Mouse (Mus musculus) lung, adult 2 months (tissue): ENCODE results near the gene Rbfox3. TPM values are rescaled to one million over a fixed set of nuclear protein-coding genes. Genes with fewer than 3 reads are reported as not detected.

ENCODE experiments used
- DNase-seq: peaks from one replicate; pipeline ENCODE4 v3.0.0; 2022
- H3K4me1 ChIP-seq: fragments of 200-500 bp; 2 replicates; pipeline ENCODE4 v1.6.1; 2011; ENCODE audit warnings: low read length; ENCODE audit not compliant: control insufficient read depth, insufficient read depth
- H3K4me3 ChIP-seq: fragments of 200-500 bp; replicated peaks from 2 replicates; pipeline ENCODE3; 2011; ENCODE audit warnings: low read depth, mild to moderate bottlenecking, control low read depth, low read length; ENCODE audit errors: extremely low read depth
- CTCF ChIP-seq: fragments of 200-500 bp; IDR thresholded peaks from 2 replicates; pipeline ENCODE4 v1.5.1; 2011; ENCODE audit warnings: mild to moderate bottlenecking, low read length, control low read depth; ENCODE audit not compliant: insufficient read depth
- POLR2A ChIP-seq: fragments of 200-500 bp; IDR thresholded peaks from 2 replicates; pipeline ENCODE4 v1.6.1; 2011; ENCODE audit warnings: low read depth, mild to moderate bottlenecking, control low read depth, low read length, borderline replicate concordance; ENCODE audit errors: extremely low read depth
- WGBS: fragments of 180-500 bp; shearing (Covaris S2); methylation state at CpG from one replicate; pipeline ENCODE4 v1.1.7; 2018; 5-methylcytosine and 5-hydroxymethylcytosine counted together
- polyA plus RNA-seq: library from polyadenylated mRNA; depleted of rRNA; stranded (reverse); fragments of >200 nt; gene quantifications from 2 replicates; pipeline ENCODE4 v1.2.3, GENCODE M21; 2012; rRNA removed

Gene Rbfox3
- polyA plus RNA-seq: 1.3 and 1.9 TPM in 2 replicates

DNA sequence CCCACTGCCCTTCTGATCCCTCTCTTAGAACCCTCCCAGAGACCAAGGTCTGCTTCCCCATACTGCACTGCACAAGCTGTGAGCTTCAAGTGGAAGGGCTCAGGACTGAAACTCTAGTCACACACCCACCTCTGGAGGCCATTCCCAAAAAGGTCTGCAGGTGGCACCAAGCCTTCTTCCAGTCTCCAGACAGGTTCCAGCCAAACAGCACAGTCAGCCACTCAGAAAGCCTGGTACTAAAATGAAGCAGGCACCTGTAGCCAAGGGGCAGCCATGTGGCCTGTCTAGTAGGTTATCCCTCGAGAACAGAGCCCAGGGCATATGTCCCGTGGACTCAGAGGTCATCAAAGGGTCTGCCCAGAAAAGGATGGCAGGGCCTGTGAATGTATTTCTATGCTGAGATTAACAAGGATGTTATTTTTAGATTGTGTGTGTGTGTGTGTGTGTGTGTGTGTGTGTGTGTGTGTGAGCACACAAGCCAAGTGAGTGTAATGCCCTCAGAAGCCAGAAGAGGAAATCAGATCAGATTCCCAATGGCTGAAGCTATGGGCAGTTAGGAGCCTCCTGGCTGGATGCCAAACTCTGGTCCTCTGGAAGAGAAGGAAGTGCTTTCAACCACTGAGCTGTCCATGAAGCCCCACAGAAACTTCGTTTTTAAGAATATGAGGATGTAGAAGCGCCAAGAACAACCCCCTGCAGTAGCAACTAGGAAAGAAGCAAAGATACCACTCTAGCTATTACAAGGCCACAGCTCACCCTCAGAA, at the start of gene Rbfox3:
Gene Rbfox3 (minus strand): TSS at position 291 of the 764 bp plus-strand sequence.
- no peak for DNase-seq
- 39% methylated on average over 4 of the region's 4 CpGs for WGBS
- Histone ChIP-seq H3K4me1 (no peaks in the 10 kb centered on the region), H3K4me3 (no peak within 1 kb of the TSS)
- TF ChIP-seq CTCF (no peak), POLR2A (no peak)

DNA sequence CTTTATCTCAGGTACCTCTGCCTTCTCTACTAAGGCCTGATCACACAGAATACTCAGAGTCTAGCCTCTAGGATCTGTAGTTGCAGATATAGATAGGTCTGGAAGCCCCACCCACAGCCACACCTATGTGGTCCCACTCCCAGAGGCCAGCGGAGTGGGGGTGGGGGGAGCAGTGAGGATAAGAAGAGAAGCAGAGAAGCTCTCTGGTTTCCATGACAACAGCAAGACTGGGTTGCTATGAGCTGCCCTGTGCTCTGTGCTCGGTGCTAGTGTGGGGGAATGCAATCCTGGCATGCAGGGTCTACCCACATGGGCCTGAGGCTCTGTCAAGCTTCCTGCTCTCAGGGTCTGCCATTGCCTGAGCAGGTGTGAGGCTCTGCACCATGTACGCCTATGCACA, 49.3 kb upstream of the Rbfox3 start:
- Histone ChIP-seq H3K4me1 (no peaks in the 10 kb centered on the region), H3K4me3 (no peak overlapping the region)
- no peak for TF ChIP-seq CTCF
- TF ChIP-seq POLR2A: no peak
- 55% methylated on average over 3 of the region's 3 CpGs for WGBS
- DNase-seq: no peak

DNA sequence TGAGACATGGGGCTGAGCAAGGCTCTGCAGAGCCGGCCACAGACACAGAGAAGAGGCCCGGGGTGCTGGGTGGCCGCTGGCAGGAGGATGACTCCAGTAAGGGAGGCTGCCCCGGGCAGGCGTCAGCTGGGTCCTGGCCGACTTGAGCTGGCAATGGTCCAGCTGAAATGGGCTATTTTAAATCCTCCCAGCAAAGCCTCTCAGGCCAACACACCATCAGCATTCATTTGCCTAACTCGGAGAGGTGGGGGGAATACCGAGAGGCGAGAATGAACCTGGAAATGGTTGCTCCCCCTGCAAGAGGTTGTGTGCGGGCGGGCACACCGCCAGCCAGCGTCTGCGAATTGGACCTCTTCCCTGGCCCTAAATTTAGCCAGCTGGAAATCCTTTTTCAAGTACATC, 45.7 kb upstream of the Rbfox3 start:
- no peak for DNase-seq

DNA sequence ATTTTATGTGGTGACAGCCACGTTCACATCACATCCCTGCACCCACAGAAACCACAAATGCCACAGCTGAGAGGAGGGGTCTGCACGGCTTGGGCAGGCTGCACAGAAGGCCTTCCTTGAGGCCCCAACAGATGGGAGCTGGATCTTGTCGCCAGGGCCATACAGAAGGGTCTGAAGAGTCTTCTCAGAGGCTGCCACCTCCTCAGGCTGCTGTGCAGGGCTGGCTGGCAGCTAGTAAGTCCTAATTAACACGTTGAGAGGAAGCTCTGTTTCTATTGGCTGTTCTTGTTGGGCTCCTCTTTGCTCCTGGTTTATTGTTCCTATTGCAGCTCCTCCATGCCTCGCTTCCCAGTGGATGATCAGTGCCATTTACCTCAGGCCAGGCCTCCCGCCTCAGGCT, 43.6 kb upstream of the Rbfox3 start:
- DNase-seq: no peak
- Histone ChIP-seq H3K4me3 (no peak overlapping the region), H3K4me1 (no peaks in the 10 kb centered on the region)
- TF ChIP-seq POLR2A: no peak
- TF ChIP-seq CTCF: no peak
- WGBS: 48% methylated on average over 6 of the region's 6 CpGs

More for the DNA sequence above, 45.7 kb upstream of the Rbfox3 start:
- Histone ChIP-seq H3K4me1 (no peaks in the 10 kb centered on the region), H3K4me3 (no peak overlapping the region)
- 45% methylated on average over 14 of the region's 14 CpGs for WGBS
- TF ChIP-seq CTCF: no peak
- no peak for TF ChIP-seq POLR2A

DNA sequence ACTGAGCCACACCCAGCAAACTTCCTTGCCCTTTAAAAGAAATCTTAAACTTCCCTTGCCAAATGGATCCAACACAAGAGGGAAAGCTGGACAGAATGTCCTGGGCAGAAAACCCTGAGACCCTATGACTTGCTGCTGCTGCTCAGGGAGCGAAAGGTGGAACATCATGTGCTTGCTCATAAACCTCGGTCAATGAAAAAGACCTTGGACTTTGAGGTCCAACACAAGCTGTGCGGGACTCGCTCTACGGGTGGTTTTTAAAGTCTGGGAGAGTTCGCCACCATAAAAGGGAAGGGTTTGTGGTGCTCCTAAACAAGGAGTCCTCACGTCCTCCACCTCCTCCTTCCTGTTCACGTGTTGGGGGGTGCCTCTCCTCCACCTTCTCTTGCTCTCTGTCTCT, 34.5 kb upstream of the Rbfox3 start:
- WGBS: 82% methylated on average over 8 of the region's 8 CpGs
- no peak for DNase-seq
- TF ChIP-seq POLR2A: no peak
- no peak for TF ChIP-seq CTCF
- Histone ChIP-seq H3K4me1 (no peaks in the 10 kb centered on the region), H3K4me3 (no peak overlapping the region)

DNA sequence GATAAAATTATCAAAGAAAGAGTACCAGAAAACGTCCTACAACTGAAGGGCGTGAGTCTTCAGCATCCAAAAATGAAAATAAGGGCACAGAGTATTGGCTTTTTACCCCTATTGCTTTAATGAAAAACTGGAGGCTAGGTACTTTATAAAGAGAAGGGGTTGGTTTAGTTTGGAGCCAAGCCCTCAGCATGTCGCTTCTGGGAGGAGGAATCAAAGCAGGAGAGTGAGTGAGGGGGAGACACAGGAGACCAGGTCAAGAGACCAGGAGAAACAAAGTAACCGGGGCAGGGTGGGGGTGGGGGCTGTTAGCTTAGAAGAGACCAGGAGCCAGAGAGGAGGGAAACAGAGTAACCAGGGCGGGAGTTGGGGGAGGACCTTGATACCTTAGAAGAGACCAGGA, 29.9 kb upstream of the Rbfox3 start:
- no peaks in the 10 kb centered on the region for H3K4me1 ChIP-seq
- no peak overlapping the region for H3K4me3 ChIP-seq
- DNase-seq: no peak
- TF ChIP-seq POLR2A: no peak
- 41% methylated on average over 5 of the region's 5 CpGs for WGBS

DNA sequence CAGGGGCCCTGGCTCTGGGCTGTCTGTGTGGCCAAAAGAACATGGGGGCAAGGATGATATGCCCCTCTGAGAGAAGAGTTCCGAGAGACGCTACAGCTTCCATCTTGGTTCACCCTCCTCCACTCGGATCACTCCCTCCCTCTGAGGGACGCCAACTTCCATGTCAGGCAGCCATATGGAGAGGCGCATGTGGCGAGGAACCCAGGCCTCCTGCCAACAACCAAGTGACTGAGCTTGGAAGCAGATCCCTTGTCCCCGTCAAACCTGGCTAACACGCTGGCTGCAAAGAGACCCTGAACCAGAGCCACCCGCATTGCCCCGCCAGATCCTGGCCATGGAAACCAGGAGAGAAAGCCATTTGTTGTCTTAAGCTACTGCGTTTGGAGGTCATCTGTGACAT, 29.1 kb upstream of the Rbfox3 start:
- WGBS: 64% methylated on average over 11 of the region's 11 CpGs
- TF ChIP-seq POLR2A (no peak), CTCF (no peak)
- Histone ChIP-seq H3K4me1 (no peaks in the 10 kb centered on the region), H3K4me3 (no peak overlapping the region)
- DNase-seq: no peak

DNA sequence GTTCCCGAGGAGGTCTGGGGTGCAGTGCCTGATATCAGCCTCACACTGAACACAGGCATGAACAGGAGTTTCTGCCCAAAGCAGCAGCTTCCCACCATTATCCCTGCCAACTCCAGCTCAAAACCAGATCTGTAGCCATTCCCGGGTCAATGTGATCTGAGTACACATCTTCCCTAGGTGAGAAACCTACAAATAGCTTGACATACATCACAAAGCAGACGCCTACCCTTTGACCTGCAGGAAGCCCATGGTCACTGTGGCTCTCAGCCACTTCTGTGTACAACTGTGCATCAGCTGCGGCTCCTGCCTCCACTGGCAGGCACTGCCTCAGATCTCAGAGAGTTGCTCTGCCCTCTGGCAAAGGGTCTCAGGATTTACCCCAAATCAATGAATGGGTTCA, 28.3 kb upstream of the Rbfox3 start:
- DNase-seq: no peak
- 66% methylated on average over 4 of the region's 4 CpGs for WGBS
- Histone ChIP-seq H3K4me1 (no peaks in the 10 kb centered on the region), H3K4me3 (no peak overlapping the region)
- no peak for TF ChIP-seq CTCF
- TF ChIP-seq POLR2A: no peak

DNA sequence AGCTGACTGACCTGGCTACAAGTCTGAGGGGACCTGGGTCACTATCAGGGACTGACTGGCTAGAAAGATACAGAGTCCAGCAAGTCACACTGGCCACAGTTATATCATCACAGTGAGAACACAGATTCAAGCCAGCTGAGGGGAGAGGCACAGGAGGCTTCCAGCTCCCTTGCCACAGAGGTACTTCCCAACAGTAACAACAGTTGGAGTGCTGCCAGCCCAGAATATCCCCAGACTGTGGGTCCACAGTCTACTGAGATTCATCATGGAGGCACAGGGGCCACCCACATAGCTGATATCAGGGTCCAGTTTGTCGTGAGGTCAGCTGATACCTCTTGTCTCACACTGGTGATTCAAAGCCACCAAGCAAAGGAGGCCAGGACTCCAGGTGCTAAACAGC, 23.5 kb upstream of the Rbfox3 start:
- no peak for DNase-seq
- Histone ChIP-seq H3K4me1 (no peaks in the 10 kb centered on the region), H3K4me3 (no peak overlapping the region)
- 7% methylated on average over 1 of the region's 1 CpGs for WGBS
- no peak for TF ChIP-seq POLR2A
- no peak for TF ChIP-seq CTCF

DNA sequence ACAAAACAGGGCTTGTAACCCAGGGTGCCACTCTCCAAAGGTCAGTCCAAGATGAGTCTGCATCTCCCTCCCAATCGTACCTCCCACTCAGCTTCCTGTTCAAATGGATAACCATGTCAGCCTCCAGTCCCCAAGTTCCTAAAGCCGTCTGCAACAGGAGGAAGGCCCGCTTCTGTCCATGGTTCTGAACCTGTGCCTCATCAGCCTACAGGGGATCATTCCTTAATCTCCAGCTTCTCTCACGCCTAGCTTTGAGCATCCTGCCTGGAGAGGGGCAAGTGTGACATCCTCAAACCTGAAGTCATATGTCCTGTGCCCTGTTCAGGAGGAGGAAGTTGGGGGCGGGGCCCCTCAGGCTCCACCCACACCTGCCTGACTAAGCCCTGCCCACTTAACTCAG, 15.7 kb upstream of the Rbfox3 start:
- WGBS: 4% methylated on average over 5 of the region's 5 CpGs
- H3K4me3 ChIP-seq: no peak overlapping the region
- H3K4me1 ChIP-seq: no peaks in the 10 kb centered on the region
- DNase-seq: no peak
- TF ChIP-seq POLR2A: no peak
- no peak for TF ChIP-seq CTCF

DNA sequence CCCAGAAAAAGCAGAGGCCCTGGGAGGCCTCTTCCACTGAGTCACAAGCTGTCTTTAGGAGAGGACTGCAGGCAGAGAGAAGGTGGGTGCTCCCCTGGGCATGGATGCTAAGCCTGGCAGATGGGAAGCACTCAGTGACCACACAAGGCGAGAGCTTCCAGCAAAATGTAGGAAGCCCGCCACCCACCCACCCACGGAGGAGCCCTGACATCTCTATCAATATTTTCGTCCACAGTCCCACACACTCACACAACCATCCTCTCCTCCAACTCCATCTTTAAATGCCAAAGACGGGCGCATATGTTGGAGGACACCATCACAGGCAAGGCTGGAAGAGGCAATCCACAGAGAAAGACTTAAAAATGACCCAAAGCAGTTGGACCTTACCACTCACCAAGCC, 10.5 kb upstream of the Rbfox3 start:
- Histone ChIP-seq H3K4me3 (no peak overlapping the region), H3K4me1 (no peaks in the 10 kb centered on the region)
- no peak for DNase-seq
- TF ChIP-seq CTCF (no peak), POLR2A (no peak)
- WGBS: 77% methylated on average over 6 of the region's 6 CpGs
